Mouse (Mus musculus) layer of hippocampus, adult 2 months (tissue): ENCODE measurements at regions not wholly inside any gene's neighbourhood (a gene's known extent, or its start where the extent isn't known, plus 50 kb on each side); places are given as distances from the start of the nearest gene placed in this dataset.

ENCODE experiments used
- DNase-seq, 2 experiments: peaks; one replicate each; pipeline ENCODE4 v3.0.0; 2022; ENCODE audit warnings: low spot score in 2 of 2
- H3K27ac ChIP-seq: fragments of 200-600 bp; 2 replicates; pipeline ENCODE4 v1.8.1; 2022
- H3K4me3 ChIP-seq: fragments of 200-600 bp; 2 replicates; pipeline ENCODE4 v1.8.1; 2022; ENCODE audit warnings: mild to moderate bottlenecking
- CTCF ChIP-seq: fragments of 200-600 bp; conservative IDR thresholded peaks from 2 replicates; pipeline ENCODE4 v1.8.1; 2022; ENCODE audit warnings: antibody characterized with exemption, mild to moderate bottlenecking, moderate library complexity

GRCm38 (mm10) chr8:92010412-92010811, 208.5 kb upstream of the Irx3 start:
- Histone ChIP-seq H3K4me3 (no peak overlapping the region), H3K27ac (no peak overlapping the region)
- TF ChIP-seq CTCF, result no peak
- DNase-seq, result no peak

- Histone ChIP-seq H3K4me3 (no peak overlapping the region), H3K27ac (no peak overlapping the region)
- TF ChIP-seq CTCF, result no peak
- DNase-seq, result no peak
Measured at GRCm38 (mm10) chr8:92008616-92009610, 207.0 kb upstream of the Irx3 start.

- no peak overlapping the region for H3K27ac ChIP-seq
- H3K4me3 ChIP-seq, result no peak overlapping the region
- no peak for TF ChIP-seq CTCF
- DNase-seq, result no peak
Measured at GRCm38 (mm10) chr8:92005091-92005490, 203.2 kb upstream of the Irx3 start.

- TF ChIP-seq CTCF, result no peak
- no peak for DNase-seq
- no peak overlapping the region for H3K4me3 ChIP-seq
- no peak overlapping the region for H3K27ac ChIP-seq
Measured at GRCm38 (mm10) chr8:92004532-92004931, 202.7 kb upstream of the Irx3 start.

- no peak for TF ChIP-seq CTCF
- H3K4me3 ChIP-seq, result no peak overlapping the region
- no peak for DNase-seq
- no peak overlapping the region for H3K27ac ChIP-seq
Measured at GRCm38 (mm10) chr8:92000368-92000767, 198.5 kb upstream of the Irx3 start.

- no peak overlapping the region for H3K4me3 ChIP-seq
- H3K27ac ChIP-seq, result no peak overlapping the region
- no peak for DNase-seq
- no peak for TF ChIP-seq CTCF
Measured at GRCm38 (mm10) chr8:91999661-92000060, 197.8 kb upstream of the Irx3 start.

GRCm38 (mm10) chr8:91999189-91999588, 197.3 kb upstream of the Irx3 start:
- TF ChIP-seq CTCF, result no peak
- H3K27ac ChIP-seq, result no peak overlapping the region

GRCm38 (mm10) chr8:91997892-91998189, 196.0 kb upstream of the Irx3 start:
- TF ChIP-seq CTCF, result no peak
- no peak for DNase-seq
- H3K27ac ChIP-seq, result no peak overlapping the region
- H3K4me3 ChIP-seq, result no peak overlapping the region

More at GRCm38 (mm10) chr8:91999189-91999588, 197.3 kb upstream of the Irx3 start:
- no peak for DNase-seq
- no peak overlapping the region for H3K4me3 ChIP-seq

GRCm38 (mm10) chr8:91997023-91997891, 195.4 kb upstream of the Irx3 start:
- TF ChIP-seq CTCF, result no peak
- DNase-seq, result no peak
- no peak overlapping the region for H3K27ac ChIP-seq
- H3K4me3 ChIP-seq, result no peak overlapping the region

- H3K27ac ChIP-seq, result no peak overlapping the region
- no peak for DNase-seq
- H3K4me3 ChIP-seq, result no peak overlapping the region
- no peak for TF ChIP-seq CTCF
Measured at GRCm38 (mm10) chr8:91996305-91997022, 194.6 kb upstream of the Irx3 start.

- no peak for DNase-seq
- no peak overlapping the region for H3K27ac ChIP-seq
- TF ChIP-seq CTCF, result no peak
- H3K4me3 ChIP-seq, result no peak overlapping the region
Measured at GRCm38 (mm10) chr8:91995407-91996144, 193.7 kb upstream of the Irx3 start.

- Histone ChIP-seq H3K4me3 (no peak overlapping the region), H3K27ac (no peak overlapping the region)
- DNase-seq, result no peak
- no peak for TF ChIP-seq CTCF
Measured at GRCm38 (mm10) chr8:91991542-91992452, 189.9 kb upstream of the Irx3 start.
